Mouse (Mus musculus) B cell, adult 67 days (primary cell): ENCODE results near the gene Smim23. TPM values are rescaled to one million over a fixed set of nuclear protein-coding genes. Genes with fewer than 3 reads are reported as not detected.

Experiments
- total RNA-seq, 2 experiments: library from RNA; stranded (reverse); gene quantifications; 4 replicates each; pipeline ENCODE4 v1.2.4; 2023

The Smim23 gene
- not detected for total RNA-seq

GRCm38 (mm10) chr11:32824505-32824904 is at the start of gene Smim23:
TSS of gene Smim23 (minus strand) at chr11:32824605.

Other genes starting within 250 kb of the Smim23 start
- 10 to 100 TPM; 59.8 to 62.4 TPM for gene Fbxw11, start 181.9 kb downstream of the Smim23 start, total RNA-seq